Mouse (Mus musculus): ENCODE results near the gene Arrdc2.

DNA sequence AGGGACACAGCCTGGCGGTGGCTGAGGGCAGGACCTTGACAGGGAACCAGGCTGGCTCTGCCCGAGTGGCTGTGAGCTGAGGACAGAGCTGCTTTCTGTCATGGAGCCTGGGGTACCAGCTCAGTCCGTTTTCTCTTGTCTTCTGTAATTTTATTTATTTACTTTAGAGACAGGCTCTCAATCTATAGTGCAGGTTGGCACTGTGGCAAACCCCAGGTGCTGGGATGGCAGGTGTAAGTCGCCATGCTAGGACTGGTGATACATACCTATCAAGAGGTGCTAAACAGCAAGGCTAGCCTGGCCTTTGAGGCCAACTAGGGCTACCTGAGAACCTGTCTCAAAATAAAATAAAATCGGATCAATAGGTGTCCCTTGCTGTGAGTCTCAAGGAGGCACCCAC, 16.5 kb upstream of the Arrdc2 start:
- TF ChIP-seq POLR2A (IDR thresholded peaks at IDR 0.05; ENCODE audit: extremely low read depth, insufficient read depth, low read length) (no peak), CTCF (IDR thresholded peaks at IDR 0.05; ENCODE audit: extremely low read depth, insufficient read depth, low read length) (no peak)

Measured in cortical plate, adult 2 months (tissue).